Mouse (Mus musculus): Measurements from ENCODE around the gene Borcs8. TPM values are rescaled to one million over a fixed set of nuclear protein-coding genes. Genes with fewer than 3 reads are reported as not detected.
A peak's percentile ranks its signal among the peaks of the same experiment; 100 is the strongest.

The Borcs8 gene
- polyA plus RNA-seq, 1 experiment from 2014 or later, result 42.1 TPM

DNA sequence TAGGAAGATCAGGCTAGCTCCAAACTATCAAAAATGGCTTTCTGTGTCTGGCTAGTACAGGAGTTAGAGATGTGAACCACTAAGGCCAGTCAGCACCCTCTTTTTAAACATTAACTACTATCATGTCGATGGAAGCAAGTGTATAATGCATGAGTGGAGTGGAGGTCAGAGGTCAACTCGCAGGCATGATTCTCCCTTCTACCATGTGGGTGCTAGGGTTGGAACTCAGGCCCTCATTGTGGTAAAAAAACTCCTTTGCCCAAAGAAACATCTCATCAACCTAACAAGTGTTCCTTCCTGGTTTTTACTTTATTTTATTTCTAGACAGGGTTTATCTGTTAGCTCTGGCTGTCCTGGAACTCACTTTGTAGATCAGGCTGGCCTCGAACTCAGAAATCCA lies 31.4 kb downstream of the Borcs8 start:
- WGBS, result 72% methylated on average over 3 of the region's 3 CpGs
- Histone ChIP-seq H3K9ac (no peak overlapping the region), H3K4me1 (peaks cover 21% of the 10 kb centered on the region), H3K9me3 (replicated peaks) (no peaks in the 10 kb centered on the region), H3K27me3 (peaks cover 17% of the 10 kb centered on the region), H3K36me3 (no peaks in the 10 kb centered on the region), H3K27ac (no peak overlapping the region), H3K4me3 (no peak overlapping the region), H3K4me2 (replicated peaks) (no peak overlapping the region)
- no peak for ATAC-seq (ENCODE audit: low FRiP score)

DNA sequence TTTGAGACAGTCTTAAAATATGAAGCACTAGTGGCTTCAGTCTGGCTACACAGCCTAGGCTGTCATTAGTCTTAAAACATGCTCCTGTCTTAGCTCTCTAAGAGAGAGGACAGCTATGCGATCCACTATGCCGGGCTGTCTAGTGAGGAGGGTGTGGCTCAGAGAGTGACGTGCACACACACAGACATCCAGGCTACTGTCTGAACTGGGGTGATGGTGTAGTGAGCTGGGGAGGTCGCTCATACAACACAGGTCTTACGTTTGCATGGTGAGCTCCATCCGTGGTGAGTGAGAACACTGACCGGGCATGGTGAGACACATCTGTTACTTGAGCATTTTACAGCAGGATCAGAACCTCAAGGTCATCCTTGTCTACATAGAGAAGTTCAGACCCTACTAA lies 31.9 kb downstream of the Borcs8 start:
- peaks cover 21% of the 10 kb centered on the region for H3K4me1 ChIP-seq
- no peak overlapping the region; the same call in 1 of the 2 replicates for H3K4me2 ChIP-seq (replicated peaks)
- no peaks in the 10 kb centered on the region for H3K9me3 ChIP-seq (replicated peaks)
- H3K27ac ChIP-seq, result no peak overlapping the region
- peaks cover 12% of the 10 kb centered on the region for H3K27me3 ChIP-seq
- no peak for ATAC-seq (ENCODE audit: low FRiP score)
- H3K36me3 ChIP-seq, result no peaks in the 10 kb centered on the region
- WGBS, result 90% methylated on average over 7 of the region's 7 CpGs
- H3K9ac ChIP-seq, result no peak overlapping the region
- no peak overlapping the region for H3K4me3 ChIP-seq

- ATAC-seq (ENCODE audit: low FRiP score), result peak; percentile 97
- Histone ChIP-seq H3K36me3 (peaks cover 8% of the 10 kb centered on the region; the same call in 1 of the 2 replicates), H3K9me3 (replicated peaks) (no peaks in the 10 kb centered on the region), H3K4me2 (replicated peaks) (peak within 1 kb of the TSS; percentile 60), H3K4me3 (peak within 1 kb of the TSS; percentile 52), H3K27me3 (peaks cover 4% of the 10 kb centered on the region), H3K9ac (peak within 1 kb of the TSS; percentile 58), H3K4me1 (peaks cover 18% of the 10 kb centered on the region), H3K27ac (peak within 1 kb of the TSS; percentile 7; the same call in 1 of the 2 replicates)
- 2% methylated on average over 27 of the region's 27 CpGs for WGBS
Measured at GRCm38 (mm10) chr8:70172043-70172681, 32.9 kb downstream of the Borcs8 start, which contains the start of gene Tmem161a. Gene Tmem161a (plus strand): TSS chr8:70172356.

DNA sequence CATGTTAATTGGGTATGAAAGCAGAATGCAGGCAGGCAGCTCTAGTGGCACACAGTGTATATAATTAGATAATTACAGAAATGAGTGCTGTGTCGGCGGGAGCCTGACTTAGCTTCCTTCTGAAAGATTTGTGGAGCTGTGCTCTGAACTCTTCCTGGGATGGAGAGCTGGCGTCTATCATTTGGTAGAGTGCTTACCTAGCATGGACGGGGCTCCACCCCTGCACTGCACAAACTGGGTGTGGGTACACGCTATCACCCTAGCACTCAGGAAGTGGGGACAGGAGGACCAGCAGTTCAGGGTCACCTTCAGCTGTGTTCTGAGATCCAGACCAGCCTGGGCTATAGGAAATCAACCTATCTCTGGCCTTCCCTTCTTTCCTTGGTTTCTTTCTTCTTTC lies 34.0 kb downstream of the Borcs8 start:
- 94% methylated on average over 5 of the region's 5 CpGs for WGBS
- Histone ChIP-seq H3K4me3 (no peak overlapping the region), H3K9me3 (replicated peaks) (no peaks in the 10 kb centered on the region), H3K4me2 (replicated peaks) (0 out of 2 replicates have a peak overlapping the region, but pooled peaks have one; percentile 60), H3K9ac (no peak overlapping the region), H3K27ac (no peak overlapping the region), H3K27me3 (no peaks in the 10 kb centered on the region), H3K4me1 (peaks cover 18% of the 10 kb centered on the region), H3K36me3 (peaks cover 16% of the 10 kb centered on the region; the same call in 1 of the 2 replicates)
- ATAC-seq (ENCODE audit: low FRiP score), result no peak

DNA sequence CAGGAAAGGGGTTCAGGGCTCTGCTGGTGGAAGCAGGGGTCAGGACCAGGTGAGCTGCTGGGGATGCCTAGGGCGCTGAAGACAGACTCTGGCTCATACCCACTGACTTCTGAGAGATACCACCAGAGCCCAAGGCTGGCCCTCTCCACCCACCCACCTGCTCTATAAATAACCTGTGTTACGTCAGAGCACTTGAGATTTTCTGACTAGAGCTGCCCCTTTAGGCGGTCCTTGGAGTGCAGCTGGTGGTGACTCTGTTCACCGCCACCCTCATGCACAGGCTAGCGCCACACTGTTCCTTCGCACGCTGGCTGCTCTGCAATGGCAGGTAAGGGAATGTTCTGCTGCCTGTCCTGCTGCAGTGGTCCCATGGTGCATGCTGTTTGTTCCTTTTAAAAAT lies 34.8 kb downstream of the Borcs8 start:
- no peak overlapping the region for H3K9ac ChIP-seq
- peaks cover 18% of the 10 kb centered on the region for H3K4me1 ChIP-seq
- H3K36me3 ChIP-seq, result peaks cover 16% of the 10 kb centered on the region; the same call in 1 of the 2 replicates
- no peak overlapping the region for H3K4me2 ChIP-seq (replicated peaks)
- no peak for ATAC-seq (ENCODE audit: low FRiP score)
- no peaks in the 10 kb centered on the region for H3K27me3 ChIP-seq
- H3K4me3 ChIP-seq, result no peak overlapping the region
- no peak overlapping the region for H3K27ac ChIP-seq
- WGBS, result 92% methylated on average over 7 of the region's 7 CpGs
- H3K9me3 ChIP-seq (replicated peaks), result no peaks in the 10 kb centered on the region

- H3K4me1 ChIP-seq, result peaks cover 11% of the 10 kb centered on the region
- no peak overlapping the region for H3K4me3 ChIP-seq
- no peak for ATAC-seq (ENCODE audit: low FRiP score)
- peaks cover 42% of the 10 kb centered on the region for H3K36me3 ChIP-seq
- no peak overlapping the region for H3K4me2 ChIP-seq (replicated peaks)
- H3K27me3 ChIP-seq, result no peaks in the 10 kb centered on the region
- H3K27ac ChIP-seq, result no peak overlapping the region
- H3K9me3 ChIP-seq (replicated peaks), result no peaks in the 10 kb centered on the region
- H3K9ac ChIP-seq, result no peak overlapping the region
- WGBS, result 94% methylated on average over 2 of the region's 2 CpGs
Measured at GRCm38 (mm10) chr8:70178231-70178630, 38.9 kb downstream of the Borcs8 start.

GRCm38 (mm10) chr8:70179082-70179481 lies 39.8 kb downstream of the Borcs8 start:
- peaks cover 44% of the 10 kb centered on the region for H3K36me3 ChIP-seq
- ATAC-seq (ENCODE audit: low FRiP score), result no peak
- H3K4me1 ChIP-seq, result peaks cover 6% of the 10 kb centered on the region; the same call in 1 of the 2 replicates
- no peaks in the 10 kb centered on the region for H3K27me3 ChIP-seq
- no peak overlapping the region for H3K9ac ChIP-seq
- H3K9me3 ChIP-seq (replicated peaks), result no peaks in the 10 kb centered on the region
- WGBS, result 96% methylated on average over 4 of the region's 4 CpGs
- H3K4me3 ChIP-seq, result no peak overlapping the region
- H3K4me2 ChIP-seq (replicated peaks), result no peak overlapping the region
- no peak overlapping the region for H3K27ac ChIP-seq

- Histone ChIP-seq H3K27me3 (no peaks in the 10 kb centered on the region), H3K4me3 (no peak overlapping the region), H3K4me2 (replicated peaks) (no peak overlapping the region), H3K9ac (no peak overlapping the region), H3K9me3 (replicated peaks) (no peaks in the 10 kb centered on the region), H3K27ac (no peak overlapping the region), H3K36me3 (peaks cover 44% of the 10 kb centered on the region), H3K4me1 (0 out of 2 replicates have a peak, but pooled peaks cover 3% of the 10 kb centered on the region)
- no peak for ATAC-seq (ENCODE audit: low FRiP score)
- WGBS, result 82% methylated on average over 16 of the region's 16 CpGs
Measured at GRCm38 (mm10) chr8:70181212-70181902, 42.1 kb downstream of the Borcs8 start.

DNA sequence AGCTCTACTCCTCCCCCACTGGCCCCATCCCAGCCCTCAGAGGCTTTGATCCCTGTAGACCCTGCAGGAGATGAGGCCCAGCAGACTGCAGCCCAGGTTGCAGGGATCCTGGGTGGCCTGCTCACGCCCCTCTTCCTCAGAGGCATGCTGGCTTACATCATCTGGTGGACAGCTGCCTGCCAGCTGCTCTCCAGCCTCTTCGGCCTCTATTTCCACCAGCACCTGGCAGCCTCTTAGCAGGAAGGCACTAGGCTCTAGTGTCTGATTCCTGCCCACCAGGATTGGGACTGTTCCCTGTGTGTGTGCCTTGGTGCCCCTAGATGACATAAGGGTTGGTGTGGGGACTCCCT lies 42.6 kb downstream of the Borcs8 start:
- Histone ChIP-seq H3K9ac (no peak overlapping the region), H3K9me3 (replicated peaks) (no peaks in the 10 kb centered on the region), H3K4me3 (no peak overlapping the region), H3K4me2 (replicated peaks) (no peak overlapping the region), H3K36me3 (peaks cover 38% of the 10 kb centered on the region), H3K27ac (no peak overlapping the region), H3K4me1 (0 out of 2 replicates have a peak, but pooled peaks cover 3% of the 10 kb centered on the region), H3K27me3 (no peaks in the 10 kb centered on the region)
- ATAC-seq (ENCODE audit: low FRiP score), result no peak
- 51% methylated on average over 2 of the region's 2 CpGs for WGBS

DNA sequence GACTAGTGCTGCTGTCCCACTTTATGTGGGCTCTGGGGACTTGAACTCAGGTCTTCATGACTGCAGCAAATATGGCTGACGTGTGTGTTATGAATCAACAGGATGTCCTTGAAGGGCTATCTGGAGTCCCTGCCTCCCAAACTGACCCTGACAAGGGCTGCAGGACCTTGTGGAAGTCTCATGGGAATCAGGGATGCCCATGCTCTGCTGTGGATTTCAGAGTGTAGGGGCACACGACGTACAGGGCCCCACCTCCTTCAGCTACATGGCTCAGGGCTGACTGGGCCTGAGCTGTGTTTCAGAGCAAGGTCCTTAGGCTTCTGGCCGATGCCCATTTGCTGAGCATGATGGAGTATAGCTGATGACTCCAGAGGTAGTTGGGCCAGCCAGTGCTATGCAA lies 43.9 kb downstream of the Borcs8 start:
- no peak overlapping the region for H3K4me3 ChIP-seq
- no peak for ATAC-seq (ENCODE audit: low FRiP score)
- 85% methylated on average over 4 of the region's 4 CpGs for whole genome bisulfite sequencing

GRCm38 (mm10) chr8:70188707-70189106 lies 49.4 kb downstream of the Borcs8 start:
- Histone ChIP-seq H3K27me3 (no peaks in the 10 kb centered on the region), H3K4me3 (no peak overlapping the region), H3K9ac (no peak overlapping the region), H3K36me3 (no peaks in the 10 kb centered on the region), H3K9me3 (replicated peaks) (no peaks in the 10 kb centered on the region), H3K4me2 (replicated peaks) (no peak overlapping the region), H3K4me1 (0 out of 2 replicates have a peak, but pooled peaks cover 3% of the 10 kb centered on the region), H3K27ac (no peak overlapping the region)
- no peak for ATAC-seq (ENCODE audit: low FRiP score)
- 70% methylated on average over 7 of the region's 7 CpGs for WGBS

More for the DNA sequence above, 43.9 kb downstream of the Borcs8 start:
- H3K36me3 ChIP-seq, result peaks cover 28% of the 10 kb centered on the region
- H3K27me3 ChIP-seq, result no peaks in the 10 kb centered on the region
- H3K4me1 ChIP-seq, result 0 out of 2 replicates have a peak, but pooled peaks cover 3% of the 10 kb centered on the region
- H3K9ac ChIP-seq, result no peak overlapping the region
- no peaks in the 10 kb centered on the region for H3K9me3 ChIP-seq (replicated peaks)
- no peak overlapping the region for H3K4me2 ChIP-seq (replicated peaks)
- H3K27ac ChIP-seq, result no peak overlapping the region

DNA sequence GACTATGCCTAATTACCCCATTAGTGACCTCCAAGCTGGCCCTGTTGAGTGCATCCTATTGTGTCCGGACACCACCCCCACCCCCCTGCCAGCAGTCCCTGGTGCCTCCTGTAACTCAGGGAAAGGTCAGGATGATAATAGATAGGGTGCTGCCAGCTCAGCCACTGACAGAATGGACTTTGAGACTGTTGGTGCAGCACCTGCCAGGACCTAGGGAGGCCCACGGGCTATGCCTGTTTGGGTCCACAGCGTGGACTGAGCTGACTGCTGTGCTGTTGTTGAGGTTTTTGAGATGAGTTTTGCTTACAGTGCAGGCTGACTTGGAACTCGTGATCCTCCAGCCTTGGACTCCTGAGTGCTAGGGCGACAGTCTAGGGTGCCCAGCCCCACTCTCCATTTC lies 53.9 kb downstream of the Borcs8 start:
- Histone ChIP-seq H3K4me2 (replicated peaks) (no peak overlapping the region), H3K27me3 (no peaks in the 10 kb centered on the region; the same call in 1 of the 2 replicates), H3K27ac (no peak overlapping the region), H3K36me3 (no peaks in the 10 kb centered on the region), H3K4me3 (no peak overlapping the region), H3K9me3 (replicated peaks) (no peaks in the 10 kb centered on the region), H3K9ac (peak overlapping the region; percentile 19; the same call in 1 of the 2 replicates), H3K4me1 (0 out of 2 replicates have a peak, but pooled peaks cover 3% of the 10 kb centered on the region)
- ATAC-seq (ENCODE audit: low FRiP score), result no peak
- 56% methylated on average over 5 of the region's 5 CpGs for WGBS
